Mouse (Mus musculus): ENCODE measurements around the gene Cdk2ap1. TPM values are rescaled to one million over a fixed set of nuclear protein-coding genes. Genes with fewer than 3 reads are reported as not detected.
"Not testable (repeated sequence)": the region's sequence is repeated elsewhere in the genome, so short reads cannot be mapped to it uniquely, and the experiment has no call there.

Cdk2ap1 gene
- total RNA-seq, 2 experiments from 2014 or later: 86.3 to 97.3 TPM

GRCm38 (mm10) chr5:124353011-124353725, 9.7 kb downstream of the Cdk2ap1 start:
- intact Hi-C loops (cut with DNase I): no loop called here

GRCm38 (mm10) chr5:124352141-124352920, 10.6 kb downstream of the Cdk2ap1 start:
- peak; percentile 82 to 93 for DNase-seq (ENCODE audit: extremely low spot score in 1 of 2, low spot score in 2 of 2)
- intact Hi-C loops (cut with DNase I): no loop called here

More at GRCm38 (mm10) chr5:124353011-124353725, 9.7 kb downstream of the Cdk2ap1 start:
- DNase-seq (ENCODE audit: extremely low spot score in 1 of 2, low spot score in 2 of 2): peak in 1 of 2 experiments; percentile 76

- intact Hi-C loops (cut with DNase I): no loop called here
Measured at GRCm38 (mm10) chr5:124351604-124352003, 11.3 kb downstream of the Cdk2ap1 start.

DNA sequence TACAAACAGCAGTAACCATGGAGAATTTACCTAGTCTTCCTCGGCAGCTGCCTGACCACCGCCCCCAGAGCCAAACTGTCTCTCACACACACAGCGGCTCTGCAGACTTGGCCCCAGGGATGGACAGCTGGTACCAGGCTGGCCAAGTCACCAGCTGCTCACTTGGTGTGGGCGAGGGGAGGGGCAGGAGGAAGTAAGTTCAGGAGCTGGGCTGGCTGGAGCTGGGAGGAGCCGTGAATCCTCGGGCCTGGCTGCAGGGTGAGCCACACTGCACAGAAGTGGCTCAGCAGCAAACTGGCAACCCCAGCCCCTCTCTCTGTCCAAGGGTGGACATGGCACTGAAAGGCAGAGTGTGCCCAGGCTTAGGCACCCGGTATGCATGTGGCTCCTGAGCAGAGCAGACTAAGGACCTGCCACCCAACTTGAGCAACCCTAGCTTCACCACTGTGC, 11.7 kb downstream of the Cdk2ap1 start:
- DNase-seq (ENCODE audit: extremely low spot score in 1 of 2, low spot score in 2 of 2): peak; percentile 86 to 89
- intact Hi-C loops (cut with DNase I): no loop called here

More at GRCm38 (mm10) chr5:124351604-124352003, 11.3 kb downstream of the Cdk2ap1 start:
- DNase-seq (ENCODE audit: extremely low spot score in 1 of 2, low spot score in 2 of 2): no peak

DNA sequence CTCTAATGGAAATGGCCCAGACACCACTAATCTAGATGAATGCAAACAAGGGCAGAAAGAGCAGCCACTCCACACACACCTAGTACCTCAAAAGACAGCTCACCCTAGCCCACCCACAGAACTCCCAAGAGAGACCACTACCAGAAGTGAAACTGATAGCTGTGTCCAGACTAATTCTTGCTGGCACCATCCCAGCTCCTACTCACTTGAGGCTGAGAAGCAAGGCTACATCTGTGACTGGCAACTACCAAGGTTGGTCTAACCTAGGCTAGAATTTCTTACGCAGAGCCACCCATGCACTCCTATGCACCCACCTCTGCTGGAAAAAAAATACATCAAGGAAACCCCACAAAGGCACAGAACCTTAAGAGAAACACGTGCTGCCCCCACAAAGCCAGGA, 12.5 kb downstream of the Cdk2ap1 start:
- DNase-seq (ENCODE audit: extremely low spot score in 1 of 2, low spot score in 2 of 2): no peak
- intact Hi-C loops (cut with DNase I): no loop called here

- intact Hi-C loops (cut with DNase I): no loop called here
Measured at GRCm38 (mm10) chr5:124349196-124349595, 13.7 kb downstream of the Cdk2ap1 start.

DNA sequence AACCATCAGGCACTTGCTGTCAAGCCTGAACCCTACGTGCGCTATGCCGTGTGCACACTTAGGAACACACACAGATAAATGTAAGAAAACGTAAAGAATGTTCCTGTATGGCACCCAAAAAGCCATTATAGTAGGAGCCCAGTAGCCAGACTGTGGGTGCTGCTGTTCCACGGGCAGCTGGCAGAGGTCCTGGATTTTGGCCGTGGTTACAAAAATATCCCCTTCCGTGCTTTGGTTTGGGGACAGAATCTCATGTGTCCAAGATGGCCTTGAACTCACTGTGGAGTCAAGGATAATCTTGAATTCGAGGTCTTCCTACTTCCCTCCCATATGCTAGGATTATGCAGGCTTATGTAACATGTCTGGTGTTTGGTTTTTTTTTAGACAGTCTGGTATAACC, 20.0 kb downstream of the Cdk2ap1 start:
- intact Hi-C loops (cut with DNase I): no loop called here
- no peak for DNase-seq (ENCODE audit: extremely low spot score in 1 of 2, low spot score in 2 of 2)

More at GRCm38 (mm10) chr5:124349196-124349595, 13.7 kb downstream of the Cdk2ap1 start:
- DNase-seq (ENCODE audit: extremely low spot score in 1 of 2, low spot score in 2 of 2): peak in 1 of 2 experiments; percentile 64

DNA sequence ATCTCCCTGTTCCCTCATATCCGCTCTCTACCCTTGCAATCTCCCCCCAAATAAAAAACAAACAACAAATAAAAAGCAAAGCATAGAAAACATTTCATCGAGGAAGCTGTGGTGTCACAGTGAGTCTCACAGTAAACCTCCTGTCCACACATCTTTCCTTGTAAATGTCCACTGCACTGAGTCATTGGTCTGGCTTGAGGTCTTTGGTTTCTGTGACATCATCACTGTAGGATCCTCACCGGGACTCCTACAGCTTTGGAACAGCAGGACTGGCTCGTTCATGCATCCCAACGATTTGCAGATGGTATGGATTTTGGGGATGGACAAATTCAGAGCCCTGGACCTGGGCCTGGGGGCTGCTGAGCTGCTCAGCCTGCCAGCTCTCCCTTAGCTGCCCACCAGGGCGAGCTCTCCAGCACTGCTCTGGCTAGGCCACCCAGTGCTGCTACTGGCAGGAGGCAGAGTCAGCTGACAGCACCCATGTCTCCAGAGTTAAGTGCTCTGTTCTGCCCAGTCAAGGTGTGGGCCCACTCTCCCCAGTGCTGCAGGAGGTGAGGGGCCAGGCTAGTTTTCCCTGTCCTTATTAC, 21.0 kb downstream of the Cdk2ap1 start:
- peak in 1 of 2 experiments; percentile 48 for DNase-seq (ENCODE audit: extremely low spot score in 1 of 2, low spot score in 2 of 2)
- intact Hi-C loops (cut with DNase I): not testable (repeated sequence)

DNA sequence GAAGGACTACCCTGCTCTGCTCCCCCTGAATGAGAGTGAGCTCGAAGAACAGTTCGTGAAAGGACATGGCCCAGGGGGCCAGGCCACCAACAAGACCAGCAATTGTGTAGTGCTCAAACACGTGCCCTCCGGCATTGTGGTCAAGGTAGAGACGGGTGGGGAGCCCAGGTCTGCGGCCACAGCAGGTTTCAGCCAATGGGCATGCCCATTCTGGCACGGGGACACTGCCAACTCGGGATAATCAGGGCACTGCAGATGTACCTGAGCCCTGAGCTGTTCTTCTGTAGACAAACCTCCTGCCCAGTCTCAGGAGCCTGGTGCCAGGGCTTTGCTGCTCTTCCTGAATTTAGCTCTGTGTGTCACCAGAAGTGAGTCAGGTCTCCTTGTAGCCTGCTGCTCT, 24.1 kb downstream of the Cdk2ap1 start:
- no peak for DNase-seq (ENCODE audit: extremely low spot score in 1 of 2, low spot score in 2 of 2)
- intact Hi-C loops (cut with DNase I): no loop called here

- DNase-seq (ENCODE audit: extremely low spot score in 1 of 2, low spot score in 2 of 2): peak in 1 of 2 experiments; percentile 68
- intact Hi-C loops (cut with DNase I): no loop called here
Measured at GRCm38 (mm10) chr5:124337909-124338308, 25.0 kb downstream of the Cdk2ap1 start.

- intact Hi-C loops (cut with DNase I): no loop called here
- DNase-seq (ENCODE audit: extremely low spot score in 1 of 2, low spot score in 2 of 2): no peak
Measured at GRCm38 (mm10) chr5:124337103-124337502, 25.8 kb downstream of the Cdk2ap1 start.

- intact Hi-C loops (cut with DNase I): no loop called here
- peak; percentile 71 to 79 for DNase-seq (ENCODE audit: extremely low spot score in 1 of 2, low spot score in 2 of 2)
Measured at GRCm38 (mm10) chr5:124334392-124334791, 28.5 kb downstream of the Cdk2ap1 start.

DNA sequence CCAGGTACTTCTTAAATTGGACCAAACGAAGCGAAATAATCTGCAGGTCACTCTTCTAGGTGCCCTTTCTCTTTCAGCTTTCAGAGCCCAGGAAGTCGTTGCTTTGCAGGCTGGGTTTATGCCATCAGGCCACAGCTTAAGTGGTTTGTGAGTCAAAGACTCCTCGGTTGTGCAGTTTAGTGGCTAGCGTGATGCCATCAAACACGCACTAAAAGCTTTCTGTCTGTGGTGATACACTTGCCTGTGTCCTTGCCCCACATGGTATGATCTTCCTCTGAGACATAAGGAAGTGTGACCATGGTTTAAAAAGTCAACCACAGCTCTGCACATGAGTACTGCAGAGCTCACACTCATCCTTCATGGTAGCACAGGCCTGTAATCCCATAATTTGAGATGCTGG, 32.8 kb downstream of the Cdk2ap1 start:
- no peak for DNase-seq (ENCODE audit: extremely low spot score in 1 of 2, low spot score in 2 of 2)
- intact Hi-C loops (cut with DNase I): no loop called here

DNA sequence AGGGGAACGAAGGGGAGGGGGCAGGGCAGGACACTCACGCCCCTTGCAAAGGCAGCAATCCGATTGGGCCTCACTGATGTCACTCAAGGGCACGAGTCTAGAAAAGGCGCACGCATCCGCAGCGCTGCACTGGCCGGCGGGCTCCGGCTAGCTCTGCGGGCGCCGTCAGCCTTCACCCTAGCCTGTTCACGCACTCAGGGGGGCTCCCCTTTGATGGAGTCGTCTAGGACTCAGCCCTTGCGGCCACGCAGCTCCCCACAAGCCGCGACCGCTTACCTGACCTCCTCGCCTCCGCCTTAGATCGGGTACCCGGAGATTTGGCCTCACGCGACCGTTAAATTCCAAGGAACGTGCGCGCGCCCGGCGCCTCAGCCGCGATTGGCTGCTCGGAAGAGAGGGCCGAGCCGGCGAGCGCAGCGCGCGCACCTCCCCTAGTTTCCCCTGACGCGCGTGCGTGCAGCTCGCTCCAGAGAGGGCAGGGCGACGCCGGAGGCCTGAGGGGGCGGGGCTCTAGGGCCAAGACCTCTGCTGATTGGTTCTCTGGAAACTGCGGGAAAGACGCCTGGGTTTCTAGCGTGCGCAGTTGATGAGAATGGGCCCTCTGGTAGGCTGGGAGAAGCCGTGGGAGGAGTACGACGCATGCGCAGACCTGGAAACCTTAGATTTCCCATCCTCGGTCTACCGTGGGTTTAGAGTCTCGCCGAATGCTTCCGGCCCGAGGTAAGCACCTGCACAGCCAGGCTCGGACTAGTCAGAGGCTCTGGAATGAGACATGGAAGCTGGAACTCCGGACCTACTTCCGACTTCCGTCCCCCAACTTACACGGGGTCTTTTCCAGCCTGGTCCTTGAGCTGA, 35.1 kb downstream of the Cdk2ap1 start, which contains the start of the genes Mphosph9 and 2810006K23Rik:
TSS of gene Mphosph9 (minus strand) at position 463 of the 855 bp plus-strand sequence.
TSS of gene 2810006K23Rik (plus strand) at position 580 of the 855 bp plus-strand sequence.
- intact Hi-C loops (cut with DNase I): no loop called here
- peak; percentile 100 for DNase-seq (ENCODE audit: extremely low spot score in 1 of 2, low spot score in 2 of 2)

- no peak for DNase-seq (ENCODE audit: extremely low spot score in 1 of 2, low spot score in 2 of 2)
- intact Hi-C loops (cut with DNase I): no loop called here
Measured at GRCm38 (mm10) chr5:124326829-124327228, 36.1 kb downstream of the Cdk2ap1 start.

DNA sequence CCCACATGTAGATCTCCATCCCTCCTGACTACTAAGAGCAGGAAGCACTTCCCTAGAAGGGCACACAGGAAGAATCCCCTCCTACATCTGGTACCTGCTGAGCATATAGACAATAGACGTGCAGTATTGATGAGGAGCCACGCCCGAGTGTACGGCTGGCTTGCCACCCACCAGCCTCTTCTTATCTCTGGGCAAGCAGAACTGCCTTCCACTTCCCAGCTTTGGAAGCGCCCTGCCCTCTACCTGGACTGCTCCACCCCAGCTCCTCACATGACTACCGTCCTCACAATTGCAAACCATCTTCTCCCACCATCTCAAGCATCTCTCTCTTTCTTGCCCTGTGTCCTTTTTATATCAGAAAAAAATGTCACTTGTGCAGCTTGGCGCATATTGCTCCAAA, 45.2 kb downstream of the Cdk2ap1 start:
- no peak for DNase-seq (ENCODE audit: extremely low spot score in 1 of 2, low spot score in 2 of 2)
- intact Hi-C loops (cut with DNase I): no loop called here

DNA sequence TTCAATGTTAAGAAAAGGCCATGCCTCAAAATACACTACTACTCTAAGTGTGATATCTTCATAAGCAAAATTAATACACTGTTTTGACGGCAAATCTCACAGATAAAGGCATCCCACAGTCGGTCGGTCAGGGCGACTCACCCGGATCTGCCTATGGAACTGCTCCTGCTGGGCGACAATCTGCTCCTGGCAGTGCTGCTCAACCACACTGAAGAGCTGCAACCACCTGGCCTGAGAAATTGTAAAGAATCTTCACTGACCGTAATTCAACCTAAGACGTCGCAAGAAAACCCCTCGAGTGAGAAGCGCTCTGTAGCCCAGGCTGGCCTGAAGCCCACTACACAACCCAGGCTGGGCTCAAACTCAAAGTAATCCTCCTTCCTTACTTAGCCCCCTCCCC, 46.9 kb downstream of the Cdk2ap1 start:
- no peak for DNase-seq (ENCODE audit: extremely low spot score in 1 of 2, low spot score in 2 of 2)
- intact Hi-C loops (cut with DNase I): no loop called here

- DNase-seq (ENCODE audit: extremely low spot score in 1 of 2, low spot score in 2 of 2): no peak
- intact Hi-C loops (cut with DNase I): no loop called here
Measured at GRCm38 (mm10) chr5:124315498-124315897, 47.4 kb downstream of the Cdk2ap1 start.

Data from left cerebral cortex, postnatal 10 days (tissue).